In the genomic region with DNA sequence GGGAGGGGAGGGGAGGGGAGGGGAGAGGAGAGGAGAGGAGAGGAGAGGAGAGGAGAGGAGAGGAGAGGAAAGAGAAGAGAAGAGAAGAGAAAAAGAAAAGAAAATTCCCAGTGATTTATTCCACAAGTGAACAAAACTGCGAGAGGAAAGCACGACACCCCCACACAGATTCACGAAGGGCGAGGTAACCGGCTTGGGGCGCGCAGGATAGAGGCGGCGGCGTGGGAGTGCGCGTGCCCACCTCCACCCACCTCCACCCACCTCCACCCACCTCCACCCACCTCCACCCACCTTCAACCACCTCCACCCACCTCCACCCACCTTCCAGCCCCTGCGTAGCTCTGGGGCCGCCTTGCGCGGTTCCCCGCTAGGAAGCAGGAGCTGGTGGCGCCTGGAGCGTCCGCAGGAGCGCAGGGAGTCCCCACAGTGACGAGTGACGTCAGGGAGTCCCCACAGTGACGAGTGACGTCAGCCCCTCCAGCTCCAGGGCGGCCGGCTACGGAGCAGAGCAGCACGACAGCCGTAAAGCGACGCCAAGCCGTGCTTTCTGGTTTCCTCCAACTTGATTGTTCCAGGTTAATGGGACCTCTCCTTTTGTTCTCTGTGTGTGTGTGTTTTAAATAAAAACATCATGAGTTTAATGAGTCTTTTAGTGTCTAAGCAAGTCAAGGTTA, we compare ENCODE assay signal across 8 mouse cellular contexts. TPM values are rescaled to one million over a fixed set of nuclear protein-coding genes. Genes with fewer than 3 reads are reported as not detected.
A peak's percentile ranks its signal among the peaks of the same experiment; 100 is the strongest.
DNase-seq lines count a peak whose midpoint lies in the region; ATAC-seq and TF ChIP-seq lines count a peak whose summit lies in the region.

No protein-coding gene starts in this region.

- peak; percentile 98 for DNase-seq in heart, adult 11 months
- peak; percentile 83 to 84 for DNase-seq in left cerebral cortex, postnatal 36 days (ENCODE audit: low spot score in 2 of 2)
- DNase-seq in midbrain, embryonic 10.5 days (ENCODE audit: low spot score) = peak; percentile 90
- DNase-seq in right cerebral cortex, postnatal 36 days (ENCODE audit: low spot score in 2 of 2) = peak; percentile 78 to 83
- peak; percentile 77 for DNase-seq in yolk sac, embryonic 10.5 days (ENCODE audit: low spot score)

- intact Hi-C loops in left cerebral cortex, postnatal 36 days (cut with DNase I) = no loop called here

- no peaks in the 10 kb centered on the region for H3K36me3 ChIP-seq in embryonic facial prominence, embryonic 12.5 days
- H3K36me3 ChIP-seq in intestine, postnatal 0 days (ENCODE audit: control insufficient read depth, insufficient read depth) = no peaks in the 10 kb centered on the region
- H3K36me3 ChIP-seq in midbrain, embryonic 10.5 days = no peaks in the 10 kb centered on the region

- H3K27me3 ChIP-seq in embryonic facial prominence, embryonic 12.5 days = no peaks in the 10 kb centered on the region
- no peaks in the 10 kb centered on the region for H3K27me3 ChIP-seq in intestine, postnatal 0 days (replicated peaks; ENCODE audit: control insufficient read depth, insufficient read depth, low read length)
- no peaks in the 10 kb centered on the region for H3K27me3 ChIP-seq in midbrain, embryonic 10.5 days (ENCODE audit: low read depth, poor library complexity, severe bottlenecking)

- no peaks in the 10 kb centered on the region for H3K4me1 ChIP-seq in bone marrow, adult 2 months (ENCODE audit: control insufficient read depth, insufficient read depth, low read length)
- no peaks in the 10 kb centered on the region for H3K4me1 ChIP-seq in embryonic facial prominence, embryonic 12.5 days
- H3K4me1 ChIP-seq in intestine, postnatal 0 days (replicated peaks; ENCODE audit: control insufficient read depth, insufficient read depth, low read length) = no peaks in the 10 kb centered on the region
- peaks cover 4% of the 10 kb centered on the region; the same call in 1 of the 2 replicates for H3K4me1 ChIP-seq in midbrain, embryonic 10.5 days

- peak overlapping the region; percentile 73 for H3K4me3 ChIP-seq in bone marrow, adult 2 months (replicated peaks; ENCODE audit: control insufficient read depth, low read depth, low read length)
- peak overlapping the region; percentile 52 for H3K4me3 ChIP-seq in embryonic facial prominence, embryonic 12.5 days
- H3K4me3 ChIP-seq in intestine, postnatal 0 days (ENCODE audit: low read depth, low read length) = peak overlapping the region; percentile 53
- H3K4me3 ChIP-seq in midbrain, embryonic 10.5 days = peak overlapping the region; percentile 67

- no peaks in the 10 kb centered on the region for H3K9me3 ChIP-seq in embryonic facial prominence, embryonic 12.5 days
- no peaks in the 10 kb centered on the region for H3K9me3 ChIP-seq in intestine, postnatal 0 days (ENCODE audit: control insufficient read depth)
- no peaks in the 10 kb centered on the region for H3K9me3 ChIP-seq in midbrain, embryonic 10.5 days (replicated peaks)

- ATAC-seq in embryonic facial prominence, embryonic 12.5 days (ENCODE audit: insufficient number of reproducible peaks, insufficient read depth, low FRiP score, low TSS enrichment) = peak; percentile 88
- ATAC-seq in intestine, postnatal 0 days = peak; percentile 94

- H3K4me2 ChIP-seq in embryonic facial prominence, embryonic 12.5 days (replicated peaks) = peak overlapping the region; percentile 57
- peak overlapping the region; percentile 82 for H3K4me2 ChIP-seq in intestine, postnatal 0 days (replicated peaks; ENCODE audit: low read depth)

- no peak for TF ChIP-seq POLR2A in bone marrow, adult 2 months (IDR thresholded peaks at IDR 0.05; ENCODE audit: borderline replicate concordance, control insufficient read depth, low read depth, low read length)

- no peak for TF ChIP-seq CTCF in bone marrow, adult 2 months (IDR thresholded peaks at IDR 0.05; ENCODE audit: control insufficient read depth, insufficient read depth, low read length)
- TF ChIP-seq CTCF in intestine, postnatal 0 days (IDR thresholded peaks at IDR 0.05; ENCODE audit: low read depth) = no peak

- peak overlapping the region; percentile 40 for H3K9ac ChIP-seq in embryonic facial prominence, embryonic 12.5 days
- 0 out of 2 replicates have a peak overlapping the region, but pooled peaks have one; percentile 40 for H3K9ac ChIP-seq in intestine, postnatal 0 days (ENCODE audit: low read depth, low read length)

- 5% methylated on average over 33 of the region's 33 CpGs for WGBS in bone marrow, adult 2 months
- WGBS in embryonic facial prominence, embryonic 12.5 days = 8% methylated on average over 33 of the region's 33 CpGs
- WGBS in intestine, postnatal 0 days = 3% methylated on average over 33 of the region's 33 CpGs
- WGBS in midbrain, embryonic 10.5 days = 6% methylated on average over 31 of the region's 33 CpGs

- no peak overlapping the region; the same call in 1 of the 2 replicates for H3K27ac ChIP-seq in bone marrow, adult 2 months (ENCODE audit: control insufficient read depth, insufficient read depth, low read depth, low read length, poor library complexity)
- no peak overlapping the region for H3K27ac ChIP-seq in embryonic facial prominence, embryonic 12.5 days
- H3K27ac ChIP-seq in intestine, postnatal 0 days (ENCODE audit: low read depth, low read length) = no peak overlapping the region
- H3K27ac ChIP-seq in midbrain, embryonic 10.5 days (replicated peaks) = peak overlapping the region; percentile 86

RNA-seq across cellular contexts. Expression of a gene that starts 8.0 kb away (rescaled TPM):
- not detected in 2 replicates for polyA plus RNA-seq in bone marrow, adult 2 months (2011; ENCODE audit: insufficient read depth, insufficient read length, low replicate concordance, missing spikeins)
- polyA plus RNA-seq in embryonic facial prominence, embryonic 12.5 days (2016; fragmentation: Nextera tagmentation; extraction: Ambion mirVana) = 0.06 and 0.19 TPM in 2 replicates
- polyA plus RNA-seq in intestine, postnatal 0 days (2015; fragmentation: Nextera tagmentation; extraction: Ambion mirVana) = 1.0 and 1.1 TPM in 2 replicates
- under 1 TPM; 0.75 to 0.86 TPM for total RNA-seq in left cerebral cortex, postnatal 36 days (2021)
- polyA plus RNA-seq in midbrain, embryonic 10.5 days (2016; fragmentation: Nextera tagmentation; extraction: Ambion mirVana) = 0.10 and 0.11 TPM in 2 replicates

RNA-seq across cellular contexts. Expression of a gene that starts 58.6 kb away (rescaled TPM):
- polyA plus RNA-seq in bone marrow, adult 2 months (2011; ENCODE audit: insufficient read depth, insufficient read length, low replicate concordance, missing spikeins) = 6.7 and 14.8 TPM in 2 replicates
- 197 and 223 TPM in 2 replicates for polyA plus RNA-seq in embryonic facial prominence, embryonic 12.5 days (2016; fragmentation: Nextera tagmentation; extraction: Ambion mirVana)
- polyA plus RNA-seq in intestine, postnatal 0 days (2015; fragmentation: Nextera tagmentation; extraction: Ambion mirVana) = 54.5 and 63.0 TPM in 2 replicates
- total RNA-seq in left cerebral cortex, postnatal 36 days (2021) = 100 to 1,000 TPM; 247 to 296 TPM
- polyA plus RNA-seq in midbrain, embryonic 10.5 days (2016; fragmentation: Nextera tagmentation; extraction: Ambion mirVana) = 404 and 439 TPM in 2 replicates
